Mouse (Mus musculus) liver, adult 2 months (tissue): Measurements from ENCODE around the gene Olfr611.
"Not testable (repeated sequence)": the region's sequence is repeated elsewhere in the genome, so short reads cannot be mapped to it uniquely, and the experiment has no call there.

Source experiments
- CTCF ChIP-seq: fragments of 200-500 bp; IDR thresholded peaks from 2 replicates; pipeline ENCODE4 v1.5.1; 2011; ENCODE audit warnings: low read depth, low read length, control low read depth
- POLR2A ChIP-seq: fragments of 200-500 bp; IDR thresholded peaks from 2 replicates; pipeline ENCODE4 v1.6.1; 2011; ENCODE audit warnings: low read length, control low read depth; ENCODE audit not compliant: insufficient read depth; ENCODE audit errors: extremely low read depth

- not testable (repeated sequence) for TF ChIP-seq CTCF, POLR2A
These were observed 43.5 kb downstream of the Olfr611 start for GRCm38 (mm10) chr7:103477106-103477505.
